Mouse (Mus musculus): Measurements from ENCODE around the gene Cep95. TPM values are rescaled to one million over a fixed set of nuclear protein-coding genes. Genes with fewer than 3 reads are reported as not detected.

Gene Cep95
- 16.8 and 17.1 TPM in 2 replicates for total RNA-seq (2023)

DNA sequence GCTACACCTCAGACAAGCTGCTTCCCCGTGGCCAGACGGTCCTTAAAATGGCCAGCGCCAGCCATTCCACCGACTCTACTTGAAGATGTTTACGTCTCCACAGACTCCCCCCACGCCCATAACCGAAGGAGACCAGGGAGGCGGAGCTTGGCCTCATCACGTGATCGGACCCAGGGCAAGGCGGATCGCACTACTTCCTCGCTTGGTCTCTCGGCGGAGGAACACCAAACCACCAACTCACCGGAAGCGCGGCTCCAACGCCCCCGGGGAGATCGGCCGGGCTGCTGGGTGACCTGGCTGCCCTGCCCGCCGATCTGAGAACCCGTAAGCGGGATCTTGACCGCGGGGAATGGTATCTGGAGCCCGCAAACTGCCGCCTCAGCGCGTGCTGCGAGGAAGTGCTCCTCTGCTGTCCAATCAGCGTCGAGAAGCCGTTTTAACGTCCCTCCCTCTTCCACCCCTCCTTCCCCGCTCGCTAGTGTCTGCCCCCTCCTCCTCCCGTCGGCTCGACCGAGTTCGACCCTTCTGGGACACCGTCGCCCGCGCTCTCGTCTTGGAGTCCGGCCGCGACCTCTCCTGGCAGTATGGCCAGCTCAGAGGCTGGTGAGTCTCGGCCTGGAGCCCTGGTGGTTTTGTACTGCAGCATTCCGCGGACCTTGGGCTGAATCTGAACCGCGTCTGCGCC is at the start of gene Cep95, which contains the start of gene Ddx5:
Cep95 (plus strand) TSS at position 478 of the 685 bp plus-strand sequence.
Ddx5 (minus strand) TSS at position 411 of the 685 bp plus-strand sequence.

GRCm38 (mm10) chr11:106750121-106750751 is 38.8 kb upstream of the Cep95 start, which contains the start of gene Pecam1:
Gene Pecam1 (minus strand): TSS chr11:106750628.

DNA sequence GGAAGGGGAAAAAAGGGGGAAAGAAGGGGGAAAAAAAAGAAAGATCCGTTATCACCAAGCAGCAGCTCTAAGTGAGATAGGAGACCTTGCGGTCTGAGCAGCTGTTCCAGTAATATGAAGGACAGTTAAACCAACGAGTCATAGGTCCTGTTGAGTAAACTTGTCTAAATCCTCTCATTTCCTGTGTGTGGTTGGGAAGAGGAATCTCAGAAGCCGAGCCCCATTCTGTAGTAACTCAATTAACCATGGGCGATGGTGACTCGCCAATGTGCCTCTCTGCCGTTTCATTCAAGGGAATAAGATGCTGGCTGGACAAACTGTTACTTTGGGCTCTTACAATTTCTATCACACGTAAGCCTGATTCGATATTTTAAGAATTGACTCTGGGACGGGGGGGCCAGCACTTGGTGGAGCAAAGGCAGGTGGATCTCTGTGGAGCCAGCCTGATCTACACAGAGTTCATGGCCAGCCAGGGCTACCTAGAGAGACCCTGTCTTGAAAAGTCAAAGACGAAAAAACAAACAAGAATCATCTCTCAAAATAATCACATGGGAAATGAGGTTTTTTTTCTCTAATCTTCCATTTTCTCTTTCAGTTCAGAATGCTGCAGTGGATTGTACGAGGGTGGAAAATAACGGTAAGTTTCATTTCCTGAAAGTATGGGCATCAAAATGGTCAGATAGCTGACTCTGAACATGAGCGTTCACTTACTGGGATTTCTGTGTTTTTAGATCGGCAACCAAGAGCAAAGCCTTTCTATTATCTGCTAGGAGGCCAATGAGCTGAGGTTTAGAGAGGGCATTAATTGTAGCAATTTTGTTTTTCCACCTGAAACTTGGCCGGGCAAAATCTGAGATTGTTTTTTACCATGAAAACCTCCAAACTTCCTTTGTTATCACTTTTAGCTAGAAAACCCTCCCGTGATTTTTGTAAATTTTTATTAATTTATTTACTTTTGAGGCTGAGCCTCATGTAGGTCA is 37.7 kb upstream of the Cep95 start, which contains the start of gene Milr1:
Milr1 (plus strand) TSS at position 188 of the 980 bp plus-strand sequence.

DNA sequence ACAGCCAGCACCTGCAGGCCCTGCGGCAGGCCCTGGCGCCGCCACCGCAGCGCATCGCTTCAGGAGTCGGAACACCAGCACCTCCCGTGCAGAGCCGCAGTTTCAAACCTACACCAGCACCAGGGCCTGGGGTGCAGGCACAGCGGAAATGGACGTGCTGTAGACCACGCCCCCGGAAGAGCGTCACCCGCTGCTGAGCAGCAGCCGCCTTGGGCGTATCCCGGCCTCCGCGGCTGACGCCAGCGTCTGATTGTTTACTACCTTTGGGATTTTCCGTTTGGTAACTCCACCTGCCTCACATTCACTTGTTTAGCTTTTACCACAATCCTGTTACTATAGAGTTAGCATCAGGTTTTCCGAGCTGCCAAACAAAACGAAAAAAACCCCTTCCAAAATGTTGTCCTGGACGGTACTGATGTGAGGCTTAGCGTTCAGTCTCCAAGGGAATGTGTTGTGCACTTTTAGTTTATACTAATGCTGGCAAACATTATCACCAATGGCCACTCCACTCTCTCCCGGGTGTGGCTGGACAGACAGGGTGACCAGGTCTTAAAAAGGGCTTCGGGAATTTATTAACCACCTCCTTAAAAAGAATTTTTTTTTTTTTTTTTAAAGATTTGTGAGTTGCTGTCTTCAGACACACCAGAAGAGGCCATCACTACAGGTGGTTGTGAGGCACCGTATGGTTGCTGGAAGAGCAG is 9.5 kb upstream of the Cep95 start, which contains the start of gene Polg2:
Polg2 (minus strand) TSS at position 150 of the 701 bp plus-strand sequence.

Other genes starting within 250 kb of the Cep95 start
- 25.3 and 35.7 TPM in 2 replicates for gene Tex2, start 175.8 kb upstream of the Cep95 start, total RNA-seq (2023)
- 7.3 and 7.5 TPM in 2 replicates for gene Pecam1, start 38.6 kb upstream of the Cep95 start, total RNA-seq (2023)
- 82.7 and 88.3 TPM in 2 replicates for gene Milr1, start 38.0 kb upstream of the Cep95 start, total RNA-seq (2023)
- 10.9 and 12.7 TPM in 2 replicates for gene Polg2, start 9.7 kb upstream of the Cep95 start, total RNA-seq (2023)
- 1,774 and 1,790 TPM in 2 replicates for gene Ddx5, start 67 bp upstream of the Cep95 start, total RNA-seq (2023)
- 32.8 and 41.6 TPM in 2 replicates for gene Smurf2, start 131.5 kb downstream of the Cep95 start, total RNA-seq (2023)
- 86.9 and 90.0 TPM in 2 replicates for gene Kpna2, start 210.3 kb downstream of the Cep95 start, total RNA-seq (2023)
- 0.48 TPM in 1 of 2 replicates, not detected in the other for gene 1810010H24Rik, start 236.4 kb downstream of the Cep95 start, total RNA-seq (2023)